Mouse (Mus musculus): ENCODE data around the gene Fstl5. TPM values are rescaled to one million over a fixed set of nuclear protein-coding genes. Genes with fewer than 3 reads are reported as not detected.

Gene Fstl5
- polyA plus RNA-seq, 1 experiment from 2014 or later, result 0.53 TPM

Other genes with a start within 250 kb of the Fstl5 start
- gene Golim4, start 117.3 kb upstream of the Fstl5 start, polyA plus RNA-seq (2015; fragmentation: Nextera tagmentation; extraction: Ambion mirVana), result 49.2 and 51.9 TPM in 2 replicates